Mouse (Mus musculus) heart, adult 2 months (tissue): ENCODE measurements around the gene Ptges2.

ENCODE experiments used
- CTCF ChIP-seq: fragments of 200-600 bp; IDR thresholded peaks from 2 replicates; pipeline ENCODE4 v1.8.1; 2022; ENCODE audit warnings: antibody characterized with exemption, mild to moderate bottlenecking, moderate library complexity
- EP300 ChIP-seq: fragments of 200-500 bp; IDR thresholded peaks from 2 replicates; pipeline ENCODE4 v1.6.1; 2011; ENCODE audit warnings: low read depth, low read length, control low read depth; ENCODE audit not compliant: insufficient read depth
- POLR2A ChIP-seq: fragments of 200-500 bp; IDR thresholded peaks from 2 replicates; pipeline ENCODE4 v1.6.1; 2011; ENCODE audit warnings: mild to moderate bottlenecking, low read depth, low read length, control low read depth; ENCODE audit not compliant: insufficient read depth

DNA sequence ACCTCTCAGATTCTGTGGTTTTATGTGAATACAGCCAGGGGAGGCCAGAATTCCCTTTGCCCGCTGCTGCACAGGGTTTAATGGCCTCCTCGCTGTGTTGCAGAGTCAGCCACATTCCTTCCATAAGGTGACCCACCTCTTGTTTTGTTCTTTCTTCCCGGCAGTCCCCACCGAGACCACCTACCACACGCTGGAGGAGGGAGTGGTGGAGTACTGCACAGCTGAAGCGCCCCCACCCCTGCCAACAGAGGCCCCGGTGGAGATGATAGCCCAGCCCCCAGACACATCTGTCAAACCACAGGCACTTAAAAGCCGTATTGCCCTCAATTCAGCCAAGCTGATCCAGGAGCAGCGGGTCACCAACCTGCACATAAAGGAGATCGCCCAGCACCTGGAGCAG lies 58.9 kb downstream of the Ptges2 start:
- TF ChIP-seq CTCF (no peak), EP300 (no peak), POLR2A (no peak)
